Mouse (Mus musculus) thymus, adult 2 months (tissue): ENCODE data around the gene Clca4a.

Experiments used
- CTCF ChIP-seq: fragments of 200-500 bp; IDR thresholded peaks from 2 replicates; pipeline ENCODE4 v1.5.1; 2012; ENCODE audit warnings: mild to moderate bottlenecking, control low read depth, low read length, moderate library complexity, borderline replicate concordance; ENCODE audit not compliant: control insufficient read depth, poor library complexity, insufficient read depth; ENCODE audit errors: extremely low read depth
- POLR2A ChIP-seq: fragments of 200-500 bp; IDR thresholded peaks from 2 replicates; pipeline ENCODE4 v1.6.1; 2012; ENCODE audit warnings: mild to moderate bottlenecking, low read length, control low read depth, moderate library complexity; ENCODE audit not compliant: control insufficient read depth, poor library complexity, insufficient read depth; ENCODE audit errors: extremely low read depth

DNA sequence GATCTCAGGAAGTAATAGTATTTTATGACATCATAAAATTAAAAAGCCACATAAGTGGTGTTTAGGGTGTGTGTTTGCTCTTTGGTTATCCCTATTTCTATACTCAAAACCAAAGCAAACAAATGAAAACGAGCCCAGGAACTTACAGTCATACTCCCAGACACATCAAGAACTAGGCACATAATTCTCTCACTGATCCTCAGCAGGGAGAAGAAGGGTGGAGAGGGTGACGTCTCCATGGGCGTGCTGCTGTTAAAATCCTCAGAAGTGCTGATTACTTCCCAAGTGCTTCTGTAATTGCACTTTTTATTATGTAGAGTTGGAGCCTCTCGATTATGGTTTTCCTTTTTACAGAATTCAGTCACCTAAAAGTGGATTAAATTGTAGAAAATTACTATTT is 8.8 kb downstream of the Clca4a start:
- TF ChIP-seq POLR2A (no peak), CTCF (no peak)
